Mouse (Mus musculus): Measurements from ENCODE around the gene Hmgcr. TPM values are rescaled to one million over a fixed set of nuclear protein-coding genes. Genes with fewer than 3 reads are reported as not detected.

The Hmgcr gene
- polyA plus RNA-seq, 1 experiment, result 18.2 TPM

GRCm38 (mm10) chr13:96689901-96690300 lies 19.2 kb upstream of the Hmgcr start:
- WGBS, result 90% methylated on average over 5 of the region's 5 CpGs

GRCm38 (mm10) chr13:96687261-96687660 lies 16.5 kb upstream of the Hmgcr start:
- H3K4me3 ChIP-seq (replicated peaks; ENCODE audit: extremely low read depth, low read depth, low read length), result no peak overlapping the region
- WGBS, result 61% methylated on average over 9 of the region's 9 CpGs
- no peak for DNase-seq
- TF ChIP-seq CTCF (IDR thresholded peaks at IDR 0.05; ENCODE audit: insufficient read depth, low read length) (no peak), POLR2A (IDR thresholded peaks at IDR 0.05; ENCODE audit: borderline replicate concordance, extremely low read depth, low read depth, low read length) (no peak)
- no peaks in the 10 kb centered on the region for H3K4me1 ChIP-seq (ENCODE audit: control insufficient read depth, insufficient read depth, low read length)

More at GRCm38 (mm10) chr13:96689901-96690300, 19.2 kb upstream of the Hmgcr start:
- no peak overlapping the region for H3K4me3 ChIP-seq (replicated peaks; ENCODE audit: extremely low read depth, low read depth, low read length)
- DNase-seq, result no peak
- TF ChIP-seq CTCF (IDR thresholded peaks at IDR 0.05; ENCODE audit: insufficient read depth, low read length) (no peak), POLR2A (IDR thresholded peaks at IDR 0.05; ENCODE audit: borderline replicate concordance, extremely low read depth, low read depth, low read length) (no peak)
- H3K4me1 ChIP-seq (ENCODE audit: control insufficient read depth, insufficient read depth, low read length), result no peaks in the 10 kb centered on the region

- Histone ChIP-seq H3K4me1 (ENCODE audit: control insufficient read depth, insufficient read depth, low read length) (no peaks in the 10 kb centered on the region), H3K4me3 (replicated peaks; ENCODE audit: extremely low read depth, low read depth, low read length) (no peak overlapping the region)
- TF ChIP-seq CTCF (IDR thresholded peaks at IDR 0.05; ENCODE audit: insufficient read depth, low read length) (no peak), POLR2A (IDR thresholded peaks at IDR 0.05; ENCODE audit: borderline replicate concordance, extremely low read depth, low read depth, low read length) (no peak)
- no peak for DNase-seq
- WGBS, result 76% methylated on average over 5 of the region's 5 CpGs
Measured at GRCm38 (mm10) chr13:96684779-96685178, 14.0 kb upstream of the Hmgcr start.

- no peak for TF ChIP-seq CTCF (IDR thresholded peaks at IDR 0.05; ENCODE audit: insufficient read depth, low read length)
- TF ChIP-seq POLR2A (IDR thresholded peaks at IDR 0.05; ENCODE audit: borderline replicate concordance, extremely low read depth, low read depth, low read length), result no peak
- H3K4me1 ChIP-seq (ENCODE audit: control insufficient read depth, insufficient read depth, low read length), result no peaks in the 10 kb centered on the region
- no peak for DNase-seq
- no peak overlapping the region for H3K4me3 ChIP-seq (replicated peaks; ENCODE audit: extremely low read depth, low read depth, low read length)
Measured at GRCm38 (mm10) chr13:96681088-96681620, 10.4 kb upstream of the Hmgcr start.

GRCm38 (mm10) chr13:96680163-96681087 lies 9.7 kb upstream of the Hmgcr start:
- no peak for TF ChIP-seq CTCF (IDR thresholded peaks at IDR 0.05; ENCODE audit: insufficient read depth, low read length)
- TF ChIP-seq POLR2A (IDR thresholded peaks at IDR 0.05; ENCODE audit: borderline replicate concordance, extremely low read depth, low read depth, low read length), result no peak
- DNase-seq, result no peak
- Histone ChIP-seq H3K4me1 (ENCODE audit: control insufficient read depth, insufficient read depth, low read length) (no peaks in the 10 kb centered on the region), H3K4me3 (replicated peaks; ENCODE audit: extremely low read depth, low read depth, low read length) (no peak overlapping the region)
- WGBS, result 43% methylated on average over 9 of the region's 9 CpGs

DNA sequence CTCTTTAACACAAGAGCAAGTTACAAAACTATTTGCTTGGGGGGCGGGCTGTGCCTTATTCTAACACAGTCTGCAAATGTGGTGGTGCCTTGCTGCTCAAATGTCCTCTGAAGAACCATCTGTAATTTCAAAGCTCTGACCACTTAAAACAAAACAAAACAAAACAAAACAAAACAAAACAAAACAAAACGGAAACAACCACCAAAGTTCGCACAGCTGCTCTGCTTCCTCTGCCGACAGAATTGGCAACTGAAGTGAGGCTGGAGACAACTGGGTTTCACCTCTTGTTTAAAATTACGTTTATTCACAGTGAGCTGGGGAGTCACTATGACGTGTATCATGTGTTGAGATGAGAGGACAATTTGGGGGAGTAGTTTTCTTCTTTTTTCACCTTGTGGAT lies 7.9 kb upstream of the Hmgcr start:
- no peak for DNase-seq
- H3K4me3 ChIP-seq (replicated peaks; ENCODE audit: extremely low read depth, low read depth, low read length), result no peak overlapping the region
- H3K4me1 ChIP-seq (ENCODE audit: control insufficient read depth, insufficient read depth, low read length), result no peaks in the 10 kb centered on the region
- WGBS, result 58% methylated on average over 6 of the region's 6 CpGs
- no peak for TF ChIP-seq POLR2A (IDR thresholded peaks at IDR 0.05; ENCODE audit: borderline replicate concordance, extremely low read depth, low read depth, low read length)
- TF ChIP-seq CTCF (IDR thresholded peaks at IDR 0.05; ENCODE audit: insufficient read depth, low read length), result no peak

GRCm38 (mm10) chr13:96677071-96677470 lies 6.3 kb upstream of the Hmgcr start:
- DNase-seq, result no peak
- Histone ChIP-seq H3K4me3 (replicated peaks; ENCODE audit: extremely low read depth, low read depth, low read length) (no peak overlapping the region), H3K4me1 (ENCODE audit: control insufficient read depth, insufficient read depth, low read length) (no peaks in the 10 kb centered on the region)
- TF ChIP-seq POLR2A (IDR thresholded peaks at IDR 0.05; ENCODE audit: borderline replicate concordance, extremely low read depth, low read depth, low read length), result no peak
- no peak for TF ChIP-seq CTCF (IDR thresholded peaks at IDR 0.05; ENCODE audit: insufficient read depth, low read length)
- 84% methylated on average over 1 of the region's 1 CpGs for WGBS

DNA sequence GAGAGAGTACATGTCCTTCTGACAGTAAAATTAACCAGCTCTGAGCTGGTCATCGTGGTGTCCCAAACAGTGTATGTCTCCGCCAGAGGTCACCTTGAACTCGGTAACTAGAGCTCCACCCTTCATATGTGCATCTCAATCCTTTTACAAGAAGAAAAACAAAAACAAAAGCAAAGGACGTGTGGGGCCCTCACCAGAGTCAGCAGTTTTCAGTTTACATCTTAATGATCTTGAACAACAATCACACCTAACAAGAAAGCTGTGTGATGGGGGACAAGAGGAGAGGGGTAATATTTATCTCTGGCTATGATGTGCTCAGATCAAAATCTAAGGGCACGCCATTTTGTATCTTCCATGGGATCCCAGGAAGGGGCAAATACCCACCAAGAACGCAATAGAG lies 5.0 kb upstream of the Hmgcr start:
- no peaks in the 10 kb centered on the region for H3K4me1 ChIP-seq (ENCODE audit: control insufficient read depth, insufficient read depth, low read length)
- H3K4me3 ChIP-seq (replicated peaks; ENCODE audit: extremely low read depth, low read depth, low read length), result no peak overlapping the region
- 80% methylated on average over 6 of the region's 6 CpGs for WGBS
- no peak for DNase-seq
- TF ChIP-seq CTCF (IDR thresholded peaks at IDR 0.05; ENCODE audit: insufficient read depth, low read length) (no peak), POLR2A (IDR thresholded peaks at IDR 0.05; ENCODE audit: borderline replicate concordance, extremely low read depth, low read depth, low read length) (no peak)

DNA sequence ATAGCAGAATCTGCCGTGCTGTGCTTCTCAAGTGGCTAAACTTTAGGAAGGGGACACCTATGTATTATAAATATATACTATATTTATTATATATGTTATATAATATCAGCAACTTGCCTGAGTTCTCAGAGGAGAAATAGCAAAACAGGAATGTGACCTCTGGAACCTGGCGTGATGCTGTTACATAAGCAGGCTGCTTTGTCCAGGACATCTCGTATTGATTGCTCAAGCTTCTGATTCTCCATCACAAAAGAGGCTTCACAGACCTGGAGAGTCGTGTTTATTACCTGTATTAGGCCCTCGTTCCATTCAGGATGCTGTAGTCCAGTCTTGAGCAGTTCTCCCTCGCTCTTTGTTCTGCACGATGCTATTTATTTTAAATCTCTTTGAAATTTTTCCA lies 3.1 kb upstream of the Hmgcr start:
- TF ChIP-seq POLR2A (IDR thresholded peaks at IDR 0.05; ENCODE audit: borderline replicate concordance, extremely low read depth, low read depth, low read length), result no peak
- no peak for TF ChIP-seq CTCF (IDR thresholded peaks at IDR 0.05; ENCODE audit: insufficient read depth, low read length)
- Histone ChIP-seq H3K4me3 (replicated peaks; ENCODE audit: extremely low read depth, low read depth, low read length) (no peak overlapping the region), H3K4me1 (ENCODE audit: control insufficient read depth, insufficient read depth, low read length) (no peaks in the 10 kb centered on the region)
- 79% methylated on average over 7 of the region's 7 CpGs for WGBS
- DNase-seq, result no peak

DNA sequence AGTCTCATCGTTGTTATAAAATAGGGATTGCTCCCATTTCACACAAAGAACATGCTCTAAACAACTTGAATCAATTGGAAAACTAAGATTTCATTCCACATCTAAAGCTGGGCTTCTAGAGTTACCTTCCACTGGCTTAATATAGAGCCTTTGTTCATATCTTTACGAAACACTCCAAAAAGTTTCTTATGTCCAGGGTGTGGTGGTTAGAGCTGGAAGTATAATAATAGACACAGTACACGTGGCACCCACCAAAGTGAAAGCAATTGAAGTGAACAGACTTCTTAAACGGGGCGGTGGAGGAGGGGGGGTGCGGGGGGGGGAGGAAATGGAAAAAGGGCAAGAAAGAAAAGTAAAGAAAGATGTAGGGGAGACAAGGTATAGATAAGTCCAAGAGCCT lies 1.5 kb upstream of the Hmgcr start:
- H3K4me3 ChIP-seq (replicated peaks; ENCODE audit: extremely low read depth, low read depth, low read length), result no peak overlapping the region
- TF ChIP-seq CTCF (IDR thresholded peaks at IDR 0.05; ENCODE audit: insufficient read depth, low read length) (no peak), POLR2A (IDR thresholded peaks at IDR 0.05; ENCODE audit: borderline replicate concordance, extremely low read depth, low read depth, low read length) (no peak)
- no peaks in the 10 kb centered on the region for H3K4me1 ChIP-seq (ENCODE audit: control insufficient read depth, insufficient read depth, low read length)
- 48% methylated on average over 6 of the region's 6 CpGs for WGBS
- DNase-seq, result no peak
